Mouse (Mus musculus) c-Kit-positive CD71-negative TER-119-negative erythroid progenitor cells, embryonic 14.5 days (primary cell): ENCODE results near the gene Psmb4.
A peak's percentile ranks its signal among the peaks of the same experiment; 100 is the strongest.
"Not testable (repeated sequence)": the region's sequence is repeated elsewhere in the genome, so short reads cannot be mapped to it uniquely, and the experiment has no call there.

Experiments used
- DNase-seq: peaks from one replicate; pipeline ENCODE4 v3.0.0-alpha.2; 2013; ENCODE audit warnings: low read depth

The Psmb4 gene

GRCm38 (mm10) chr3:94886316-94887224 lies at the start of gene Psmb4:
Gene Psmb4, minus strand, starts transcription at chr3:94886961.
- DNase-seq: peak; percentile 89

GRCm38 (mm10) chr3:94936147-94936546 lies 49.4 kb upstream of the Psmb4 start:
- not testable (repeated sequence) for DNase-seq

DNA sequence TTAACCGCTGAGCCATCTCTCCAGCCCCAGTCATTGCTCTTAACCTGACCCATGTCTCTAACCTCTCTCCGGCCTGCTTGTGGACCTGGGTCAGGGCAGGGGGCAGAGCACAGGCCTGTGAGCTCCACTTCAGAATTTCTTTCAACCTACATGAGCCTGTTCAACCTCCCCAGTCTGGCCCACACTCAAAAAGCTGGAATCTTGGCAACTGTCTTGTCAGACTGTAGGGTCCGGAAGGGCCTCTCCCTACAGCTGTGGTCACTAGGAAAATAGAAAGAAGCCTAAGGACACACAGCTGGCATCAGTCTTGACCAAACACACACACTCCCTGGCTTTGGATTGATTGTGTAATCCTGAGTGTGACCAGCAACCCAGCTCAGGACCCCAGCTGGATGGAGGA lies 48.6 kb upstream of the Psmb4 start:
- DNase-seq: not testable (repeated sequence)

DNA sequence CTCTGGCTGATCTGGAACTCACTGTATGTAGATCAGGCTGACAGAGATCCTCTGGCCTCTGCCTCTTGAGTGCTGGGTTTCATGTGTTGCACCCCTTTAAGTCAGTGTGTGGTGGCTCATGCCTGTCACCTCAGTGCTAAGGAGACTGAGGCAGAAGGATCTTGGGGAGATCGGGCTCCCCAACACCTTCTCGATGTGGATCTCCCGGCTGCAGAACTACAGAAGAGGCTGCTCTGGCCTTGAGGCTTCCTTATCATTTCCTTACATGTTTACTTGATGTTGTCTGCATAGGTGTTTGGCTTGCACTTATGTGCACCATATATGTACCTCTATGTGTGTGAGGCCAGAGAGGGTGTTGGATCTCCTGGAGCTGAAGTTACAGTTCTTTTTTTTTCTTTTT lies 47.8 kb upstream of the Psmb4 start:
- DNase-seq: not testable (repeated sequence)

DNA sequence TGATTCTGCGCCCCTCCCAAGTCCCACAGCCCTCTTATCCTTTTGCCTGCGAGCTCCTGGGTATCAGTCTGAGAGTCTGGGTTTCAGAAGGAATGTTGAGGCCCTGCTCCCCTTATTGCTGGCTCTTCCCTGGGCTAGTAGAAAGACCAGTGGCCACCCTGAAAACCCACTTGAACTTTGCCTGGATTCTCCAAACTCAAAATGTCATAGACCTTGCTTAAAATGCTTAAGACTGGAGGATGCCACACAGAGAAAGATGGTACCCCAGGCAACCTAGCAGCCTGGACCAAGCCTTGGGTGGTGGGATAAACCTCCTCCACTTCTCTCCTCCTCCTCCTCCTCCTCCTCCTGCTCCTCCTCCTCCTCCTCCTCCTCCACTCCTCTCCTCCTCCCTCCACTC lies 46.8 kb upstream of the Psmb4 start:
- not testable (repeated sequence) for DNase-seq

DNA sequence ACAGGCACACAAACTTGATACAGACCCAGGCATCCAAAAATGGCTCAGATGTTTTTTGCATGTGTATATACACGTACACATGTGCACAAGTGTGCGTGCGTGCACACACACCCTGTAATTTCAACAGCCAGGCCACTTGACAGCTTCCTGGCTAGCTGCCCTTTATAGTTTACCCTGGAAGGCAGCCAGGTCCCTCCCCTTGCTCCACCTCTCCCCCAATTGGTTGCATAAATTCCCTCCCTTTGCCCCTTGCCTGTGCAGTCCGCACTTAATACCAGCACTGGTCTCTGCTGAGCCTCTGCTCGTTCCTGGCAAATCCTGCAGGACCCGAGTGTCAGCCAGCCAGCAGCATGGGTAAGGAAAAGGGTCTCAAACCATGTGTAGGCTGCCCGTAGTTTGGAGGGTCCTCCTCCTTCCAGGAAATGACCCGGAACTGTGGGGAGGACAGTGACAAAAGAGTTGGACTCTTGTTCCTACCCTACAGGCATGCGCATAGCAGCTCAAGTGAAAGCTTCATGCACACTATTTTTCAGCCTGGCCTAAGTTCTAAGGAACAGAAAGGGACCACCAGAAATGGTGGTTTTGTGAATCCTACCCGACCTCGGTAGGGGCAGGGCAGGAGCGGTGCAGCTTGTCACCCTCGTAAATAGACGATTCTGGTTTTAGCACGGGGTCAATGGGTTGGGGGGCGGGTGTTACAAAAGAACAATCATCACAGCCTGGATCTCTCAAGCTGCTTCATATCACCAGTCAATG lies 46.2 kb upstream of the Psmb4 start, which contains the start of gene Selenbp1:
Gene Selenbp1, plus strand, starts transcription at position 248 of the 756 bp plus-strand sequence.
- no peak for DNase-seq

DNA sequence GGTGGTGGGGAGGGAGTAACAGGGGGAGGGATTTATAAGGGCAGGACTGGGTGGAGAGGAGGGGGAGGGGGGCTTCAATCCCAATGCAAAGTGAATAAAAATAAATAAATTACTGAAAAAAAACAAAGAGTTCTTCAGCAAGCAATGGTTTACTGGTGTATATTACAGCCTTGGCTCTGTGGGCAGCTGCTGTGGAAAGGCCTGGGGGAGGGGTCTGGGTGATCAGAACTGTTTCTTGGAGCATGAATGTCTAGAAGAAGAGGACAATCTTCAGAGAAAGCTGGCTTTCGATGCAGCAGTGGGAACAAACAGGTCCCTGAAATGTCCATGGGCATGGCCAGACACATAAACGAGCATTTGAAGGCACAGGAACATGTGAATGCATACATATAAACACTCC lies 45.5 kb upstream of the Psmb4 start:
- DNase-seq: not testable (repeated sequence)

DNA sequence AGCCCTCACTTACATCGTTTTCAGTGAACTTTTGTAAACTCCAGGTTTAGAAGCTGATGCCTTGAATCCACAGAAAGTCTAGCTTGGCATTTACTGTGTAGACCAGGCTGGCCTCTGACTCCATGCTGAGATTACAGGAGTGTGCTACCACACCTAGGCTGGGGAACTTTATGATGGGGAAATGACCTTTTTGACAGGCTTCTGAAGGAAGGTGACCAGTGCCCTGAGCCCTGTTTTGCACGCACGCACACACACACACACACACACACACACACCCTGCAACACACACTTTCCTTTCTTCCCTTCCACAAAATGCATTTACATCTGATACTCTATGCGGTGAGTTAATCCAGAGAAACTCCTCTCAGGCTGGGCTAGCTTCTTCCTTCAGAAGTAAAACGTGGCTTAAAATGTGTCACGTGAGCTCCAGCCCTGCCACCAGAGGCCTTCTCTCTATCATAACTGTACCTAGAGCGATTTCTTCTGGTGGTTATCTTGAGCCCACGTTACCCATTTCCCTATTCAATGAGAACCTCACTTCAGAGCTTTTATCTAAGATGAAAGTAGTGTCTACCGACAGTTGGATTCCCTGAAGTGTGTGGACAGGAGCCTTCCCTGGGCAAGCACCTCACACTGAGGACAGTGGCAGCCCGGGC lies 44.8 kb upstream of the Psmb4 start:
- DNase-seq: not testable (repeated sequence)

DNA sequence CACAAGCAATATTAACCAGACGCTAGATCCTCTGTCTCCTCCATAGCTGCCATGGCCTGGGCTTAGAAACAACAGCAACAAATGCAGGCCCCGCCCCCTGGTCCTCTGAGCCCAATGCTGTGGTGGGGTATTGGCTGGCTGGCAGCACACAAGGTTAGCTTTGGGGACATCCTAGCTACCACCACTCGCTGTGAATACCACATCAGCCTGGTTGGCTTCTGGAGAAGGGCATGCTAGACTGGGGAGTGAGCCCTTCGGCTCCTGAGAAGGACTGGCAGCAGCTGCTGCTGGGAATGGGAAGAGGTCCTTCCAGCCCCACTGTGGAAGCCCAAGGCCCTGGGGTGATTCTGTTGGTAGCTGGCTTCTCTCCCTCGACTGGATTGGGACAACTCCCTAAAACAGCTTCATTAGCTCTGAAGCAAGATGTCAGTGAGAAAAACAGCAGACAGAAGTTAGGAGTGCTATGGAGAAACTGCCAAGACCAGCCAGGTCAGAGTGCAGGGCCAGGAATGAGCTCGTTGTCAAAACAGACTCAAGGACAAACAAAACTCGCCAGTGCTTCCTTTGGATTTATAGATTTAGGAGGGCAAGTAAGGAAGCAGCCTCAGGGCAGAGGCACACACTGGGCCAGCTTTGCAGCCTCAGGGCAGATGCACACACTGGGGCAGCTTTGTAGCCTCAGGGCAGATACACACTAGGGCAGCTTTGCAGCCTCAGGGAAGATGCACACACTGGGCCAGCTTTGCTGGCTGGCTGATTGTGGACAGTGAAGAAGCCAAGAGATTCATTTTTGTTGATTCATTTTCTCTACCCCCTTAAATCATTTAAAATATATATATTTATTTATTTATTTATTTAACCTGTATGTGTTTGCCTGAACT lies 43.9 kb upstream of the Psmb4 start:
- not testable (repeated sequence) for DNase-seq

GRCm38 (mm10) chr3:94928979-94929378 lies 42.2 kb upstream of the Psmb4 start:
- DNase-seq: not testable (repeated sequence)

DNA sequence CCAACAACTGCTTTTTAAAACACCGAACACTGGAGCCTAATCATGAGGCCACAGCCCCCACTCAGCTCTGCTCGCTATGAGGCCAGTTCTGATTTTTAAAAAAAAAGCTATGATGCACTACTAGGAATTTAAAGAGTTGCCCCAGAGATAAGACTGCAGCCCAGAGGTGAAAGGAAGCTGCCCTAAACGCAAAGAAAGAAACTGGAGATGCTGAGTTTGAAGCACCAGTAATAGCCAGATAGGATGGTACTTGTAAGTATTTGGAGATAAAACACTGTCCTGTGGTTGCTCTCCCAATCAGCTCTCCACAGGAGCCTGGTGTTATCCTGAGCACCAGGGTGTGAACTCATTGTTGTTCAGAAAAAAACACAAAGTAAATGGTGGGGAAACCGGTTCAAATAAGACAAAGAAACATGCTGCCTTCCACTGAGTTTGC lies 39.6 kb upstream of the Psmb4 start:
- DNase-seq: not testable (repeated sequence)

GRCm38 (mm10) chr3:94924688-94925087 lies 37.9 kb upstream of the Psmb4 start:
- no peak for DNase-seq

GRCm38 (mm10) chr3:94922333-94922732 lies 35.6 kb upstream of the Psmb4 start:
- DNase-seq: no peak

GRCm38 (mm10) chr3:94921104-94921503 lies 34.3 kb upstream of the Psmb4 start:
- no peak for DNase-seq

DNA sequence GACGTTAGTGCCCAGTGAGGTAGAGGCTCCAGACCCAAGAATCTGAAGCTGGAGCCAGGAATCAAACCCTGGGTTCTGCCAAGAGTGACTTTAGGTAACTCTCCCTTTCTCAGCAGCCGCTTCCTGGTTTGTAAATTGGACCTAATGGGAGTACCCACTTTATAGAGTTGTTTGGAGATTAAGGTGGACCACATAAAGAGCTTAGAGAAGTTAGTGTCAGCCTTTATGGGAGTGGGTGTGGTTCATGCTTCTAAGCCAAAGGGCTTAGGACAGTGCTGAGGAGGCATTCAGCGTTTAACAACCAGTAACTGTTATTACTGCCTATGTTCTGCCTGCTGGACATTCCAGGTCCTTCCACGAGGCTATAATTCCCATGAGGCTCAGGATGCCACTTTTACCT lies 32.1 kb upstream of the Psmb4 start:
- no peak for DNase-seq

- no peak for DNase-seq
Measured at GRCm38 (mm10) chr3:94917816-94918361, 31.1 kb upstream of the Psmb4 start.

GRCm38 (mm10) chr3:94915903-94916741 lies 29.4 kb upstream of the Psmb4 start:
- no peak for DNase-seq

DNA sequence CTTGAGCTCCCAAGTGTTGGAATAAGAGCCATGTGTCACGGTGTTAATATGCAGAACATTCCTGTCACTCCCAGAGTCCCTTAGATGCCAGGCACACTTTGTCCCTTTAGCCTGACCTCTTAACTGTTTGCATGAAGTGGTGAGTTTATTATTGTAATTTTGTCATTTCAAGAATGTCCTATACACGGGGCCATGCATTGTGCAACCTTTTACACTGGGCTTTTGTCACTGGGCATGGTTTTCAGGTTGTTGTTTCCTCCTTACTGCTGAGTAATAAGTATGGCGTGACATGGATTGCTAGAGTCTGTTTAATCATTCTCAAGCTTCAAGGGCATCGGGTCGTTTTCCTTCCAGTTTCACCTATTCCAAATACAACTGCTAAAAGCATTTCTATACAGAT lies 27.0 kb upstream of the Psmb4 start:
- DNase-seq: no peak

GRCm38 (mm10) chr3:94911050-94911693 lies 24.4 kb upstream of the Psmb4 start:
- DNase-seq: no peak

DNA sequence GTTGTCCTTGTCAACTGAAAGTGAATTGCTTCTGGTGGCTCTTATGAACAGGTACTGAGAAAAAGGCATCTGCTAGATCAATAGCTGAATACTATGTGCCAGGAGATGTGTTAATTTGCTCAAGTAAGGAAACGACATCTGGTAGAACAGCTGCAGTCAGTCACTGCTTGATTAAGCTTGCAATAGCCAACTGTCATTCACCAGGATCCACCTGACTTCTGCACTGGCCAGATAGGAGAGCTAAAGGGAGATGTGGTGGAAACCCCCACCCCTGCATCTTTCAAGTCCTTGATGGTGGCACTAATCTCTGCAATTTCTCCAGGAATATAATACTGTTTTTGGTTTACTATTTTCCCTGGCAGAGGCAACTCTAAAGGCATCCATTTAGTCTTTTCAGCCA lies 19.7 kb upstream of the Psmb4 start:
- no peak for DNase-seq
